Mouse (Mus musculus) neural tube, embryonic 15.5 days (tissue): ENCODE results near the gene Sfmbt1. TPM values are rescaled to one million over a fixed set of nuclear protein-coding genes. Genes with fewer than 3 reads are reported as not detected.

Experiments
- ATAC-seq: fragments of 200-750 bp; cut with Nextera tagmentation; 2 replicates; pipeline ENCODE4 v1.8.0; 2017; ENCODE audit warnings: mild to moderate bottlenecking, moderate TSS enrichment, moderate library complexity; ENCODE audit not compliant: low FRiP score
- H3K27ac ChIP-seq: fragments of 300-500 bp; sonication (generic); replicated peaks from 2 replicates; pipeline ENCODE4 v1.5.1; 2015; ENCODE audit warnings: mild to moderate bottlenecking, inconsistent platforms
- H3K27me3 ChIP-seq: fragments of 300-500 bp; sonication (generic); replicated peaks from 2 replicates; pipeline ENCODE4 v1.6.1; 2015; ENCODE audit warnings: inconsistent platforms
- H3K36me3 ChIP-seq: fragments of 300-500 bp; sonication (generic); 2 replicates; pipeline ENCODE4 v1.6.1; 2015; ENCODE audit warnings: inconsistent platforms
- H3K4me1 ChIP-seq: fragments of 300-500 bp; sonication (generic); 2 replicates; pipeline ENCODE4 v1.6.1; 2015; ENCODE audit warnings: inconsistent platforms
- H3K4me2 ChIP-seq: fragments of 300-500 bp; sonication (generic); 2 replicates; pipeline ENCODE4 v1.6.1; 2015; ENCODE audit warnings: inconsistent platforms, mild to moderate bottlenecking, moderate library complexity
- H3K4me3 ChIP-seq: fragments of 300-500 bp; sonication (generic); replicated peaks from 2 replicates; pipeline ENCODE4 v1.5.1; 2015; ENCODE audit warnings: mild to moderate bottlenecking, inconsistent platforms
- H3K9ac ChIP-seq: fragments of 300-500 bp; sonication (generic); replicated peaks from 2 replicates; pipeline ENCODE4 v1.6.1; 2015; ENCODE audit warnings: mild to moderate bottlenecking, inconsistent platforms
- H3K9me3 ChIP-seq: fragments of 300-500 bp; sonication (generic); replicated peaks from 2 replicates; pipeline ENCODE4 v1.6.1; 2016; ENCODE audit warnings: inconsistent platforms
- WGBS: fragments of 180-500 bp; shearing (Covaris S2); methylation state at CpG from one replicate; pipeline ENCODE4 v1.1.7; 2015; ENCODE audit warnings: mixed read lengths; 5-methylcytosine and 5-hydroxymethylcytosine counted together
- polyA plus RNA-seq: library from polyadenylated mRNA; unstranded; fragments of >200 nt; fragmentation: Nextera tagmentation; extraction: Ambion mirVana; gene quantifications from 2 replicates; pipeline ENCODE4 v1.2.1, GENCODE M21; 2015

Gene Sfmbt1
- polyA plus RNA-seq, 1 experiment from 2014 or later: 13.7 TPM

GRCm38 (mm10) chr14:30762131-30762903 lies 47.7 kb downstream of the Sfmbt1 start:
- Histone ChIP-seq H3K9ac (no peak overlapping the region), H3K27ac (no peak overlapping the region), H3K36me3 (no peaks in the 10 kb centered on the region), H3K4me1 (no peaks in the 10 kb centered on the region), H3K4me3 (no peak overlapping the region), H3K27me3 (no peaks in the 10 kb centered on the region), H3K4me2 (no peak overlapping the region), H3K9me3 (no peaks in the 10 kb centered on the region)
- WGBS: 91% methylated on average over 7 of the region's 7 CpGs
- ATAC-seq: no peak

- H3K4me1 ChIP-seq: no peaks in the 10 kb centered on the region
- H3K27ac ChIP-seq: no peak overlapping the region
- H3K9me3 ChIP-seq: no peaks in the 10 kb centered on the region
- H3K4me2 ChIP-seq: no peak overlapping the region
- no peak overlapping the region for H3K4me3 ChIP-seq
- WGBS: 78% methylated on average over 5 of the region's 5 CpGs
- no peak overlapping the region for H3K9ac ChIP-seq
- ATAC-seq: no peak
- no peaks in the 10 kb centered on the region for H3K27me3 ChIP-seq
- H3K36me3 ChIP-seq: peaks cover 3% of the 10 kb centered on the region; the same call in 1 of the 2 replicates
Measured at GRCm38 (mm10) chr14:30762904-30763568, 48.4 kb downstream of the Sfmbt1 start.

DNA sequence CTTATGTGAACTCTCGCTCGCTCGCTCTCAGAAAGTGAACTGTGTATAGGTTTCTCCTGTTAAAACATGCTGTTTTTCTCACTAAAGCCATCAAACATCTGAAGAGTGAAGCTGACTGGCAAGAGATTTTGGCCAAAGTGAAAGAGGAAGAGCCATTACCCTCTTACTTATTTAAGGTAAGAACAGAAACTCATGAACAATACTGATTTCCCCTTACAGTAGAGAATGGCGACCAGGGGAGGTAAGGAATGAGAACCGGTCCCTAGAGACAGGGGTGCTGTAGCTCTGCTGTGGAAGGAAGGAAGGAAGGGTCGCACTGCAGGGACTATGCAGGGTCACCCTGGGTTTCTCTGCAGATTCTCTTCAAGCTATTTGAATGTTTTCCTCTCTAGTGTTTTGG lies 70.0 kb downstream of the Sfmbt1 start:
- H3K4me3 ChIP-seq: no peak overlapping the region
- H3K4me2 ChIP-seq: no peak overlapping the region
- ATAC-seq: no peak
- H3K36me3 ChIP-seq: peaks cover 34% of the 10 kb centered on the region
- no peak overlapping the region for H3K9ac ChIP-seq
- H3K9me3 ChIP-seq: no peaks in the 10 kb centered on the region
- WGBS: 95% methylated on average over 6 of the region's 6 CpGs
- no peaks in the 10 kb centered on the region for H3K27me3 ChIP-seq
- H3K27ac ChIP-seq: no peak overlapping the region
- H3K4me1 ChIP-seq: no peaks in the 10 kb centered on the region

- H3K36me3 ChIP-seq: peaks cover 33% of the 10 kb centered on the region
- H3K27ac ChIP-seq: no peak overlapping the region
- H3K9me3 ChIP-seq: no peaks in the 10 kb centered on the region
- no peaks in the 10 kb centered on the region for H3K4me1 ChIP-seq
- no peaks in the 10 kb centered on the region for H3K27me3 ChIP-seq
- no peak overlapping the region for H3K9ac ChIP-seq
- no peak overlapping the region for H3K4me3 ChIP-seq
- WGBS: 62% methylated on average over 1 of the region's 1 CpGs
- no peak for ATAC-seq
- H3K4me2 ChIP-seq: no peak overlapping the region
Measured at GRCm38 (mm10) chr14:30789471-30789870, 74.8 kb downstream of the Sfmbt1 start.

DNA sequence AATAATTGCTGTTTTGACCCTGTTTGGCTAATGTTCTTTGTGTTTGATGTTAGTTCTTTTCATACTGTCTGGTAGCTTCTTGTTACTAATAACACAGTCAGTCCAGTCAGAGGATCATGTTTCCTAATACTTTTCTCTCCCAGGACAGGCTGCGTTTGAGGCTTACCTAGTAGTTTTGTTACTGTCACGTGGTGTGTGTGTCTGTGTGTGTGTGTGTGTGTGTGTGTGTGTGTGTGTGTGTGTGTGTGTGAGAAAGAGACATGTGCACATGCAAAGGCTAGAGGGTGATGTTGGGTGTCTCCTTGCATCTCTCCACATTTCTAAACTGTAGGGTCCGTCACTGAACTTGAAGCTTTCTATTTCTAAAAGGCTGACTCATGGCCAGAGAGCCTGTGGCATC lies 78.2 kb downstream of the Sfmbt1 start:
- Histone ChIP-seq H3K9me3 (no peaks in the 10 kb centered on the region), H3K36me3 (peaks cover 19% of the 10 kb centered on the region), H3K27me3 (no peaks in the 10 kb centered on the region), H3K9ac (no peak overlapping the region), H3K4me3 (no peak overlapping the region), H3K4me2 (no peak overlapping the region), H3K27ac (no peak overlapping the region), H3K4me1 (no peaks in the 10 kb centered on the region)
- ATAC-seq: no peak
- WGBS: 93% methylated on average over 3 of the region's 3 CpGs

GRCm38 (mm10) chr14:30801756-30802155 lies 87.1 kb downstream of the Sfmbt1 start:
- H3K27me3 ChIP-seq: no peaks in the 10 kb centered on the region
- no peak overlapping the region for H3K4me3 ChIP-seq
- H3K4me2 ChIP-seq: no peak overlapping the region
- no peak overlapping the region for H3K27ac ChIP-seq
- no peak for ATAC-seq
- H3K9ac ChIP-seq: no peak overlapping the region
- H3K4me1 ChIP-seq: no peaks in the 10 kb centered on the region
- H3K9me3 ChIP-seq: no peaks in the 10 kb centered on the region
- H3K36me3 ChIP-seq: peaks cover 34% of the 10 kb centered on the region
- 92% methylated on average over 2 of the region's 2 CpGs for WGBS

- WGBS: 92% methylated on average over 3 of the region's 3 CpGs
- Histone ChIP-seq H3K4me2 (no peak overlapping the region), H3K9me3 (no peaks in the 10 kb centered on the region), H3K27ac (no peak overlapping the region), H3K4me3 (no peak overlapping the region), H3K9ac (no peak overlapping the region), H3K36me3 (peaks cover 32% of the 10 kb centered on the region), H3K27me3 (no peaks in the 10 kb centered on the region), H3K4me1 (peaks cover 8% of the 10 kb centered on the region)
- ATAC-seq: no peak
Measured at GRCm38 (mm10) chr14:30821136-30821535, 106.5 kb downstream of the Sfmbt1 start.

DNA sequence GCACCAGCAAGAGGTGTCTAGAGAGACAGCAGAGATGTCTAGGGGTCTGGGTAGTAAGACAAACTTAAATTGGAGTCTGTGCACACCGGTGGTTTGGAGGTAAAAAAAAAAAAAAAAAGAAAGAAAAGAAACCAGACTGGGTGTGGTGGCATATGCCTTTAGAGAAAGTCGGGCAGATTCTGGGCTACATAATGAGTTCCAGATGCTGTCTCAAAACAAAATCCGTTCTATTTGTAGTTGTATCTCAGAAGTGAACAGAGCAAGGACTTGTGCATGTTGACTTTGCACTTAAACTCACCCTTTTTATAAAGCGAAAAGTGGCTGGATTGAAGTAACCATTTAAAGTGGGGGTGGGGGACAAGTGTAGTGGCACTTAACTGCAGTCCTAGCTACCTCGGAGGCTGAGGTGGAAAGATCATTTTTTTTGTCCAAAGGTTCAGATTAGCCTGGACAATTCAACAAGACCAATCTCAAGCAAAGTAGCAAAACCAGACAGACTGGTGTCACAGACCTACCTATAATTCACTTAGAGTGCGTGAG lies 109.9 kb downstream of the Sfmbt1 start:
- Histone ChIP-seq H3K4me3 (no peak overlapping the region), H3K9ac (no peak overlapping the region), H3K27me3 (no peaks in the 10 kb centered on the region), H3K36me3 (peaks cover 7% of the 10 kb centered on the region), H3K27ac (no peak overlapping the region), H3K4me2 (no peak overlapping the region), H3K4me1 (peaks cover 24% of the 10 kb centered on the region), H3K9me3 (no peaks in the 10 kb centered on the region)
- WGBS: 72% methylated on average over 6 of the region's 6 CpGs
- no peak for ATAC-seq

GRCm38 (mm10) chr14:30825021-30825475 lies 110.4 kb downstream of the Sfmbt1 start:
- peak; percentile 6; the same call in 1 of the 2 replicates for ATAC-seq
- Histone ChIP-seq H3K27me3 (no peaks in the 10 kb centered on the region), H3K27ac (no peak overlapping the region), H3K4me2 (peak overlapping the region; percentile 79), H3K9me3 (no peaks in the 10 kb centered on the region), H3K9ac (peak overlapping the region; percentile 89), H3K36me3 (peaks cover 3% of the 10 kb centered on the region; the same call in 1 of the 2 replicates), H3K4me1 (peaks cover 24% of the 10 kb centered on the region), H3K4me3 (peak overlapping the region; percentile 93)
- WGBS: 36% methylated on average over 5 of the region's 5 CpGs

- under 1% methylated on average over 67 of the region's 68 CpGs for WGBS
- no peaks in the 10 kb centered on the region for H3K9me3 ChIP-seq
- peak within 1 kb of the TSS; percentile 89 for H3K9ac ChIP-seq
- H3K27me3 ChIP-seq: no peaks in the 10 kb centered on the region
- peak within 1 kb of the TSS; percentile 79 for H3K4me2 ChIP-seq
- H3K4me1 ChIP-seq: peaks cover 24% of the 10 kb centered on the region
- peak within 1 kb of the TSS; percentile 93 for H3K4me3 ChIP-seq
- peak within 1 kb of the TSS; percentile 83 for H3K27ac ChIP-seq
- peak; percentile 98 for ATAC-seq
- H3K36me3 ChIP-seq: no peaks in the 10 kb centered on the region
Measured at GRCm38 (mm10) chr14:30825476-30826131, 111.0 kb downstream of the Sfmbt1 start, which contains the start of gene Tmem110. Gene Tmem110, plus strand, starts transcription at chr14:30825590.
